Mouse (Mus musculus) limb, embryonic 13.5 days (tissue): ENCODE data around the gene Tead1. TPM values are rescaled to one million over a fixed set of nuclear protein-coding genes. Genes with fewer than 3 reads are reported as not detected.

Experiments used
- ATAC-seq: fragments of 200-750 bp; cut with Nextera tagmentation; 2 replicates; pipeline ENCODE4 v1.8.0; 2017; ENCODE audit warnings: low read depth, moderate number of reproducible peaks, moderate TSS enrichment; ENCODE audit not compliant: low FRiP score
- H3K27ac ChIP-seq: fragments of 300-500 bp; sonication (generic); 2 replicates; pipeline ENCODE4 v1.5.1; 2015; ENCODE audit warnings: inconsistent platforms, mild to moderate bottlenecking, moderate library complexity
- H3K27me3 ChIP-seq: fragments of 300-500 bp; sonication (generic); 2 replicates; pipeline ENCODE4 v1.6.1; 2015; ENCODE audit warnings: mild to moderate bottlenecking, inconsistent platforms
- H3K36me3 ChIP-seq: fragments of 300-500 bp; sonication (generic); 2 replicates; pipeline ENCODE4 v1.6.1; 2015; ENCODE audit warnings: inconsistent platforms, mild to moderate bottlenecking, moderate library complexity
- H3K4me1 ChIP-seq: fragments of 300-500 bp; sonication (generic); 2 replicates; pipeline ENCODE4 v1.6.1; 2015; ENCODE audit warnings: inconsistent platforms
- H3K4me2 ChIP-seq: fragments of 300-500 bp; sonication (generic); replicated peaks from 2 replicates; pipeline ENCODE4 v1.6.1; 2015; ENCODE audit warnings: inconsistent platforms, mild to moderate bottlenecking, moderate library complexity
- H3K4me3 ChIP-seq: fragments of 300-500 bp; sonication (generic); 2 replicates; pipeline ENCODE4 v1.5.1; 2015; ENCODE audit warnings: moderate library complexity, mild to moderate bottlenecking, inconsistent platforms
- H3K9ac ChIP-seq: fragments of 300-500 bp; sonication (generic); 2 replicates; pipeline ENCODE4 v1.6.1; 2015; ENCODE audit warnings: mild to moderate bottlenecking, inconsistent platforms
- H3K9me3 ChIP-seq: fragments of 300-500 bp; sonication (generic); 2 replicates; pipeline ENCODE4 v1.6.1; 2016; ENCODE audit warnings: inconsistent platforms
- WGBS: fragments of 180-500 bp; shearing (Covaris S2); methylation state at CpG from one replicate; pipeline ENCODE4 v1.1.7; 2015; 5-methylcytosine and 5-hydroxymethylcytosine counted together
- polyA plus RNA-seq: library from polyadenylated mRNA; unstranded; fragments of >200 nt; fragmentation: Nextera tagmentation; extraction: Ambion mirVana; gene quantifications from 2 replicates; pipeline ENCODE4 v1.2.1, GENCODE M21; 2015

Tead1 gene
- polyA plus RNA-seq, 1 experiment from 2014 or later: 30.8 TPM

DNA sequence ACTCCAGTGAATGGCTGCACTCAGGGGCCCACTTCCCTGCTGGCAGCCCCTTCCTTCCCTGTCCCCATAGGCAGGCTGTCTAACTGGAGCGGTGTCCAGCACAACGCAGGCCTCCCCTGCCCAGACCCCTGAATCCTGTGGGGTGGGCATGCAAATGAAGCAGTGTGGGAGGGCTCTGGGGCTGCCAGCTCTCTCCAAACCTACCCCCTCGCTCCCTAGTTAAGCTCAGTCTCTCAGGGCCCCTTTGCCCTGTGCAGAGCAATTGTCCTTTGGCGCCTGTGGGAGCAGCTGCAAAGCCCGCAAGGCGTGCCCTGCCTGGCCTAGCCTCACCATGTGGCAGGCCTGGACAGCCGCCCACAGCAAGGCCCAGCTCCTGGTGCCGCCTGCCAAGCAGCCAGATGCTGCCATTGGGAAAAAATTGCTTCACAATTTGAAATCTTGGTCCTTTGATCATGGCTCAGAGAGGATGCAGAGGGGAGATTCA, 204.7 kb downstream of the Tead1 start:
- Histone ChIP-seq H3K9me3 (no peaks in the 10 kb centered on the region), H3K4me3 (no peak overlapping the region), H3K27ac (peak overlapping the region; percentile 85), H3K4me1 (peaks cover 23% of the 10 kb centered on the region), H3K4me2 (peak overlapping the region; percentile 16; the same call in 1 of the 2 replicates), H3K9ac (peak overlapping the region; percentile 39; the same call in 1 of the 2 replicates), H3K36me3 (peaks cover 4% of the 10 kb centered on the region; the same call in 1 of the 2 replicates), H3K27me3 (no peaks in the 10 kb centered on the region)
- WGBS: 24% methylated on average over 8 of the region's 8 CpGs
- peak; percentile 89 for ATAC-seq

DNA sequence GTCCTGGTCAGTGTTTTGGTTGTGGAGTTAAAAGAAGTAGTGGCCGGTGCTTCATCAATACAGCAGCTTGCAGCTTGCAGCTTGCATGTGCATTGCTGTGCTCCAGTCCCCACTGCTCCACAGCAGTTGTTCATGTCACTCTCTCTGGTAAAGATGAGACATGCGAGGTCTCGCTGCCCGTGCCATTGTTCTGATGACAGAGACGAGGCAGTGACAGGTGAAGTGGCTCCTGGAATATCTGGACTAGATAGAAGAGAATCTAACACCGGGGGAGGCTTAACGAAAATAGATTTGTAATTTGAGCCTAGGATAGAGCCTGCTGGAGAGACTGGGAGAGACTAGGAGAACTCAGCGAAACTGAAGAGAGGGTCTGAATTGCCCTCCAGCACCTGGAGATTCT, 206.4 kb downstream of the Tead1 start:
- no peak overlapping the region for H3K9ac ChIP-seq
- peaks cover 8% of the 10 kb centered on the region; the same call in 1 of the 2 replicates for H3K36me3 ChIP-seq
- H3K4me3 ChIP-seq: no peak overlapping the region
- ATAC-seq: peak; percentile 62
- 70% methylated on average over 8 of the region's 8 CpGs for WGBS
- no peaks in the 10 kb centered on the region for H3K27me3 ChIP-seq
- peaks cover 23% of the 10 kb centered on the region for H3K4me1 ChIP-seq
- no peak overlapping the region for H3K4me2 ChIP-seq
- H3K27ac ChIP-seq: no peak overlapping the region
- no peaks in the 10 kb centered on the region for H3K9me3 ChIP-seq

DNA sequence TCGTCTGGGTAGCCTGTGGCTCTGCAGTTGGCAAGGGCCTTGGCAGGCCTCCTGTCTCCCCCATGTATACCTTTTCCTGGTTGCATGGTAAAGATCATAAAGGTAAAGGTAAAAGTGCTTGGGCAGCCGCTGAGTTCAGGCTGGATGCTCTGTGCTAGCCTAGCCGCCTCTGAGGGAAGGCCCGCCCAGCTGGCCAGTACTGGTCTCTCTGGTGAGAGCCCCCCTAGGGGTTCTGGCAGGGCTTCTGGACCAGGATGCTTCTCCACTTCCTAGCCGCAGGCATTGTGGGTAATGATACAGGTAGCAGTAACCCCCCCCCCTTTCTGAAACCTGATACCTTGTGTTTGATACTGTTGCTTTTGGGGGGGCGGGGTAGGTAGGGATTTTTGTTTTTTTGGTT, 212.8 kb downstream of the Tead1 start:
- no peak for ATAC-seq

DNA sequence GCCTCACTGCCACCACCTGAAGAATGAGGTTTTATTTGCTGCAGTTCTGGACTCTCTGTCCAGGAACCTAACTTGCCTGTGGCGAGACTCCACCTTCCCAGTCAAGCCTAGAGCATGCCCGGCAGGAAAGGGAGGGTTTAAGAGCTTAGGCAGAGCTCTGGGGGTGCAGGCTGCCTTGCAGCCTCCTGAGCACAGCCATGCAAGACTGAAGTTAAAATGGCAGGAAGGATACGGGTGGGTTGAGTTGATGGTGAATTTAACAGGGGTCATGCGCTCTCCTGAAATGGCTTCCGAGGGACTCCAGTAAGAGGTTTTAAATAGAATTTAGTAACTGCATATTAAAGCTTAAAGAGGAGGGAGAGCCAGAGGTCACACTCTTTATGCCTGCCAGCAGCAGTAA, 213.5 kb downstream of the Tead1 start:
- WGBS: 59% methylated on average over 5 of the region's 5 CpGs
- no peak overlapping the region for H3K4me2 ChIP-seq
- ATAC-seq: no peak

More for the DNA sequence above, 212.8 kb downstream of the Tead1 start:
- no peak overlapping the region for H3K9ac ChIP-seq
- H3K4me2 ChIP-seq: no peak overlapping the region
- H3K4me1 ChIP-seq: peaks cover 13% of the 10 kb centered on the region
- H3K9me3 ChIP-seq: no peaks in the 10 kb centered on the region
- 78% methylated on average over 6 of the region's 6 CpGs for WGBS
- H3K27ac ChIP-seq: no peak overlapping the region
- H3K36me3 ChIP-seq: peaks cover 58% of the 10 kb centered on the region
- no peaks in the 10 kb centered on the region for H3K27me3 ChIP-seq
- H3K4me3 ChIP-seq: no peak overlapping the region

DNA sequence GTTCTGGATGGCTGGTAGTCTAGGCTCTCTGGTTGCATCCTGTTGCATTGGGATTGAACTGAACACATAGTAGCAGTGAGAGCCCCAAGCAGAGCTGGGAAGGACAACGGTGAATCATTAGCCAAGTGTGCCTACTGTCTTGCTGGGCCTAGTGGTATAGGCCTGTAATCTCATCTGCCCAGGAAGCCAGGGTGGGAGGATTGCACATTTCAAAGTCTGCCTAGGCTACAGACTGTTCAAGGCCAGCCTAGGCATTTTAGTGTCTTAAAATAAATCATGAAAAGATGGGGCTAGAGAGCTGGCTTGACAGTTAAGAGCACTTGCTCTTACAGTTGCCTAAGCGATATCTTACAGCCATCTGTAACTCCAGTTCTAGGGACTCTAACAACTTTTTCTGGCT, 217.2 kb downstream of the Tead1 start:
- no peak overlapping the region for H3K4me2 ChIP-seq
- H3K4me3 ChIP-seq: no peak overlapping the region
- 97% methylated on average over 2 of the region's 2 CpGs for WGBS
- no peak for ATAC-seq
- H3K27me3 ChIP-seq: no peaks in the 10 kb centered on the region
- peaks cover 79% of the 10 kb centered on the region for H3K36me3 ChIP-seq
- no peaks in the 10 kb centered on the region for H3K9me3 ChIP-seq
- no peak overlapping the region for H3K9ac ChIP-seq
- H3K27ac ChIP-seq: no peak overlapping the region
- peaks cover 11% of the 10 kb centered on the region for H3K4me1 ChIP-seq

More for the DNA sequence above, 213.5 kb downstream of the Tead1 start:
- H3K9me3 ChIP-seq: no peaks in the 10 kb centered on the region
- H3K9ac ChIP-seq: no peak overlapping the region
- no peak overlapping the region for H3K27ac ChIP-seq
- peaks cover 13% of the 10 kb centered on the region for H3K4me1 ChIP-seq
- H3K36me3 ChIP-seq: peaks cover 61% of the 10 kb centered on the region
- H3K27me3 ChIP-seq: no peaks in the 10 kb centered on the region
- no peak overlapping the region for H3K4me3 ChIP-seq

DNA sequence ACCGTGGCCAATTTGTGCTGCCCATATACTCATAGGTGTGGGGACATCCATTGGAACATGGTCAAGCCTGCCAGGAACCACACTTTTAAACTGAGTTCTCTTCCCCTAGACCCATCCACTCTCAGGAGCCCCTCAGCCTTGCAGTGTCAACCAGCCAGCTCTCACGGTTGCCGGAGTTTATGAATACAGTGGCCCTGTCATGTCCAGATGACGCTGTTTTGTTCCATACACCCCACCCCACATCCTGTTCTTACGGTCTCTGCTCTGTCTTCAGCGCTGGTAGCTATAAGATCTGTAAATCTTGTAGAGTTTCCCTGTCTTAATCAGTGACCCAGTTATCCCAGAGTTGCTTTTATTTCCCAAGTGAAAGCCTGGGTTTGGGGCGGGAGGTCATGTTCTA, 222.6 kb downstream of the Tead1 start:
- WGBS: 89% methylated on average over 7 of the region's 7 CpGs
- no peak for ATAC-seq
- H3K27ac ChIP-seq: no peak overlapping the region
- H3K27me3 ChIP-seq: no peaks in the 10 kb centered on the region
- H3K4me2 ChIP-seq: no peak overlapping the region
- no peaks in the 10 kb centered on the region for H3K9me3 ChIP-seq
- H3K36me3 ChIP-seq: peaks cover 63% of the 10 kb centered on the region
- H3K4me3 ChIP-seq: no peak overlapping the region
- H3K9ac ChIP-seq: no peak overlapping the region
- no peaks in the 10 kb centered on the region for H3K4me1 ChIP-seq

DNA sequence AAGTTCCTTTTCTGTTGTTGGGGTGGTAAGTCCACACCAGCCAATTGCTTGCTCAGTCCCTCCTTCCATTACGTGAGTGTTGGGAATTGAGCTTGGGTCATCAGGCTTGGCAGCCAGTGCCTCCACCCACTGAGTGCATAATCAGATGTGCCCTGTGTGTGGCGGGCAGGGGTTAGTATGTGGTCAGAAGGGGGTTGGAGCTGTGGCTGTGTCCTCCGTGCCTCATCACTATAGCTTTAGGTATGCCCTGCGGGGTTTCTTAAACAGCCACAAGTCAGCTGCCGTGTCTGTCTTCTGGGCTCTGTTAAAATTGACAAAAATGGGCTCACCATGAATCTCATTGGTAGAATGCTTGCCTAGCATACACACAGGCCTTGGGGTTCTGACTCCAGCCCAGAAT, 227.7 kb downstream of the Tead1 start:
- no peak for ATAC-seq
- H3K36me3 ChIP-seq: peaks cover 32% of the 10 kb centered on the region
- no peak overlapping the region for H3K4me3 ChIP-seq
- H3K27ac ChIP-seq: no peak overlapping the region
- H3K4me1 ChIP-seq: no peaks in the 10 kb centered on the region
- H3K9ac ChIP-seq: no peak overlapping the region
- H3K27me3 ChIP-seq: no peaks in the 10 kb centered on the region
- H3K4me2 ChIP-seq: no peak overlapping the region
- H3K9me3 ChIP-seq: no peaks in the 10 kb centered on the region
- WGBS: 86% methylated on average over 5 of the region's 5 CpGs

DNA sequence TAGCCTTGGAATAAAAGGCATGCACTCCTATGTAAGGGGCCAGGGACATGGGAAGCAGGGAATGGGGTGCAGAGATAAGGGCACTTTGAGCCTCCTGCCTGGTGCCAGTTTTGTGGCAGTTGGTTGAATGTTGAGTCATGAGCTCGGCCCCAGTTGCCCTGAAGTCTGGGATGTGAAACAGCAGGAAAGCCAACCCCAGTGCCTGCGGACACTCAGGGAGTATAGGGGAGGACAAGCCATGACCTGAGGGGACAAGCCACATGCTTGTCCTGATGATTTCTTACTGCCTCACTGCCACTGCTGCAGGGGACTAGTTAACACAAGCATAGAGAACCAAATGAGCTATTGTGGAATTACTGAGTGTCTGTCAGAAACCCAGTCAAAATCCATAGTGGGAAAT, 228.3 kb downstream of the Tead1 start:
- Histone ChIP-seq H3K4me3 (no peak overlapping the region), H3K9ac (no peak overlapping the region), H3K4me2 (no peak overlapping the region), H3K36me3 (peaks cover 27% of the 10 kb centered on the region), H3K9me3 (no peaks in the 10 kb centered on the region), H3K27me3 (no peaks in the 10 kb centered on the region), H3K4me1 (no peaks in the 10 kb centered on the region), H3K27ac (no peak overlapping the region)
- 77% methylated on average over 2 of the region's 2 CpGs for WGBS
- no peak for ATAC-seq

DNA sequence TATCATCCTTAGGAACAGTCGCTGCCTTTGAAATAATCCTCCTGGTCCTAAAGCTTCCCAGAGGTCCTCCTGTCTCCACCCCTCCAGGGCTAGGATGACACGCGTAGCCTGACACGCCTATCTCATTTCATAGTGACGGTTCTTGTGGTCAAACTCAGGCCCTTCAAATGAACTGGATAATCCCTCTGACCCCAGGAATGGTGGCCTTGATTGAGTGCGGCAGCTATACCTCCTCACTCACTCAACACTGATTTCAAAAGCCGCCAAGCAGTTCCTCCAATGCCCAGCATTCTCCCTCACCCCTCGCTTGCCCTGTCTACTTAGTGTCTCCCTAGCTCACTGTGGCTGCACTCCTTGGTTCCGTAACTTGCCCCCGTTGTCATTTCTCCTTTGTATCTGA, 230.0 kb downstream of the Tead1 start:
- WGBS: 90% methylated on average over 10 of the region's 10 CpGs
- Histone ChIP-seq H3K36me3 (peaks cover 12% of the 10 kb centered on the region; the same call in 1 of the 2 replicates), H3K4me1 (no peaks in the 10 kb centered on the region), H3K4me2 (no peak overlapping the region), H3K27ac (no peak overlapping the region), H3K9me3 (no peaks in the 10 kb centered on the region), H3K27me3 (no peaks in the 10 kb centered on the region), H3K4me3 (no peak overlapping the region), H3K9ac (no peak overlapping the region)
- no peak for ATAC-seq

DNA sequence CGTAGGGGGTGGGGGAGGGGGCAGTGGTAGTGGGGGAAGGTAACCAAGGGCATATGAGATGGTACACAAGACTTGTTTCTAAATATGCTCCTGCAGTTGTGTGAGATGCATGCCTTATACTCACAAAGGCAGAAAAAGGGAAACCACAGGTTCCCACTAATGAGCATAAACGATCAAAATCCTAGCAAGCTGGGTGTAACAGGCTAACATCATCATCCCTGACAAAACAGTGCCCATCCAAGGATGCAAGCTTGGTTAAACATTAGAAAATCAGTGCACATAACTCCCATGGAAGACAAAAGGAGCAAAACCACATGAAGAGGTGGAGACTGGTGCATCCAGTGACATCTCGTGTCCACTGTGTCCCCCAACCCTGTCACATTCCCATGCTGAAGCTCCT, 233.9 kb downstream of the Tead1 start:
- no peak for ATAC-seq
- Histone ChIP-seq H3K9me3 (no peaks in the 10 kb centered on the region), H3K36me3 (no peaks in the 10 kb centered on the region), H3K4me1 (no peaks in the 10 kb centered on the region), H3K4me2 (no peak overlapping the region), H3K27me3 (no peaks in the 10 kb centered on the region), H3K27ac (no peak overlapping the region), H3K4me3 (no peak overlapping the region), H3K9ac (no peak overlapping the region)
- WGBS: 91% methylated on average over 3 of the region's 3 CpGs

DNA sequence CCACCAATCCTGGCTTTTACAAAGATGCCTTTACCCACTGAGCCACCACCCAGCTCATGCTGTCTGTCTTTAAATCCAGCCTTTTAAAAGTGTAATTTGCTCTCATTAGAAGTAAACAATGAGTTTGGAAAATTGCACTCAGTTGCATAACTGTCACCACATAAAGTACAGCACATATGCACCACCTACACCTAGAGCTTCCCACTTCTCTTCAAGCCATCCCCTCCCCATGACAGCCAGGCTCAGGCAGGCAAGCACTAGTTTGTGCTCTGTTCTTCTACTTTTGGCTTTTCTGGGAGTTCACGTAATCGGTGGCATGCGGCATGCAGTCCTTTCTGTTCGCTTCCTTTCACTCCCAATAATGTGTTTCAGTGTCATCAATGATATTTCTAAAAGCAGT, 236.5 kb downstream of the Tead1 start:
- Histone ChIP-seq H3K36me3 (no peaks in the 10 kb centered on the region), H3K9me3 (no peaks in the 10 kb centered on the region), H3K4me2 (no peak overlapping the region), H3K9ac (no peak overlapping the region), H3K4me1 (no peaks in the 10 kb centered on the region), H3K27ac (no peak overlapping the region), H3K27me3 (no peaks in the 10 kb centered on the region; the same call in 1 of the 2 replicates), H3K4me3 (no peak overlapping the region)
- WGBS: 95% methylated on average over 4 of the region's 4 CpGs
- ATAC-seq: no peak

DNA sequence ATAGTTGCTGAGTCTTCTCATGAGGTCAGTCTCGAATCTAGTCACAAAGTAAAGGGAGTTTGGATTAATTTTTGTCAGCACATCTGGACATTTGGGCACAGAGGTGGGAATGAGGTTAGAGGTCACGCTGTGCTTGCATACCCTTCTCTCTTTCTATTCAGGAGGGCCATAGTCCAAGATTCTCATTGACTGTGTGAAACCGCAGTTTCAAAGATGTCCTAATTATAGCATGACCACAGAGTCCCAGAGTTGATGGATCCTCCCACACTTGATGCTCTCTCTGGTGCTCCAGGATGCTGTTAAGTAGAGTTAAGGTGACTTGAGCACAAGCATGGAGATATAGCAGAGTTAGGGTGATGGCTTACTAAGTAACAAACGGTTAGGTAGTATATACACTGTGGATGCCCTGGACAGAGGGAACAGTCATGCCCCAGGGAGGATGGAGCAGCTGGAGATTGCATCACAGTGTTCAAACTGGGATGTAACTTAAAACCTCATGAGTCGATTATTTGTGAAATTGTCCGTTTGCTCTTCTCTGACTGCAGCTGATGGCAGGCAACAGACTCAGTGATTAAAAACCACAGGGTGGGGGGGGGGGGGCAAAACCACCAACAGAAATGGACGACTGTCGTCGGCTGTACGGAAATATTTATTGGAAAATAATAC, 238.6 kb downstream of the Tead1 start:
- no peak for ATAC-seq
- no peak overlapping the region for H3K27ac ChIP-seq
- H3K9me3 ChIP-seq: no peaks in the 10 kb centered on the region
- H3K4me3 ChIP-seq: no peak overlapping the region
- no peak overlapping the region for H3K4me2 ChIP-seq
- H3K9ac ChIP-seq: no peak overlapping the region
- H3K36me3 ChIP-seq: no peaks in the 10 kb centered on the region
- no peaks in the 10 kb centered on the region; the same call in 1 of the 2 replicates for H3K27me3 ChIP-seq
- H3K4me1 ChIP-seq: peaks cover 1% of the 10 kb centered on the region; the same call in 1 of the 2 replicates
- 54% methylated on average over 10 of the region's 10 CpGs for WGBS
